Comparison of ENCODE assay signal across 9 mouse cellular contexts in the genomic region with DNA sequence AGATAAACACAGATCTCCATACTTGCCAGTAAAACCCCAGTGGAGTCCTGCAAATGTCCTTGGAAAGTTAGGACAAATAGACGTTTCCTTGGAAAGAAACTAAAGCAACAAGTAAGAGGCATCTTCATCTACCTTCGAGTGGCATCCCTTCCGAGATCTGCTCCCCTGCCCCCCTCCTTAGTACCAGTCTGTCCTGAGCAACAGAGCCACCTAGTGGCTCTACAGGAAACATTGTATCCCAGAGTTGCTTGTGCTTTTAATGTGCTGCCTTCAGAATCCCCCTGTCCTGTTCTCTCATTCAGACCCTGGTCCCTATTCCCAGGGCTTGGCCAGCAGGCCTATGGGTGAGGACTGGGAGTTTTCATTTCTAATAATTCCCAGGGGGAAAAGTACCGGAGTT.
A peak's percentile ranks its signal among the peaks of the same experiment; 100 is the strongest.
DNase-seq lines count a peak whose midpoint lies in the region; ATAC-seq lines count a peak whose summit lies in the region.
"Had no signal": no experiment of that assay in that cellular context is flagged by ENCODE, and none has a peak within 500 bp of the region (broad histone marks: within the 10 kb centered on the region; RNA-seq: fewer than 3 reads in every experiment).

No protein-coding gene starts in this region.

- no peaks in the 10 kb centered on the region for H3K36me3 ChIP-seq in embryonic facial prominence, embryonic 13.5 days
- H3K36me3 ChIP-seq: limb, embryonic 12.5 days had no signal

- 0 out of 2 replicates have a peak, but pooled peaks have one; percentile 48 for ATAC-seq in embryonic facial prominence, embryonic 13.5 days (ENCODE audit: insufficient number of reproducible peaks, insufficient read depth, low FRiP score, low TSS enrichment, low read depth)

- DNase-seq in kidney, adult 9 months, result peak; percentile 11
- no peak for DNase-seq in kidney, adult 11 months
- peak; percentile 10 for DNase-seq in thymus, postnatal 4 days
- DNase-seq in thymus, postnatal 25 days, result no peak
- DNase-seq in yolk sac, embryonic 10.5 days (ENCODE audit: low spot score), result peak; percentile 13
- no peak for DNase-seq in ovary, postnatal 10 days (ENCODE audit: low spot score)
- no peak for DNase-seq in MN1 (ENCODE audit: low spot score)

- H3K27me3 ChIP-seq in embryonic facial prominence, embryonic 13.5 days, result no peaks in the 10 kb centered on the region
- H3K27me3 ChIP-seq: limb, embryonic 12.5 days had no signal

- 28% methylated on average over 4 of the region's 4 CpGs for WGBS in embryonic facial prominence, embryonic 13.5 days

- H3K9me3 ChIP-seq in embryonic facial prominence, embryonic 13.5 days, result no peaks in the 10 kb centered on the region
- H3K9me3 ChIP-seq: limb, embryonic 12.5 days had no signal

- H3K9ac ChIP-seq in embryonic facial prominence, embryonic 13.5 days, result no peak overlapping the region
- H3K9ac ChIP-seq: limb, embryonic 12.5 days had no signal

- no peak overlapping the region for H3K27ac ChIP-seq in embryonic facial prominence, embryonic 13.5 days
- H3K27ac ChIP-seq: limb, embryonic 12.5 days had no signal

- no peaks in the 10 kb centered on the region for H3K4me1 ChIP-seq in embryonic facial prominence, embryonic 13.5 days
- H3K4me1 ChIP-seq: limb, embryonic 12.5 days had no signal

- no peak overlapping the region for H3K4me3 ChIP-seq in embryonic facial prominence, embryonic 13.5 days
- H3K4me3 ChIP-seq: limb, embryonic 12.5 days had no signal

- H3K4me2 ChIP-seq in embryonic facial prominence, embryonic 13.5 days, result no peak overlapping the region
- H3K4me2 ChIP-seq: limb, embryonic 12.5 days had no signal

Comparison
In these comparisons a context has a peak if more than half of its experiments do, and no peak if none do; other contexts are left out.
1. DNase-seq: peak in kidney, adult 9 months (single experiment), thymus, postnatal 4 days (single experiment) and yolk sac, embryonic 10.5 days (single experiment); none in kidney, adult 11 months (single experiment), thymus, postnatal 25 days (single experiment), ovary, postnatal 10 days (single experiment) and MN1 (single experiment).